Mouse (Mus musculus) midbrain, embryonic 13.5 days (tissue): ENCODE results near the gene Bcl9. TPM values are rescaled to one million over a fixed set of nuclear protein-coding genes. Genes with fewer than 3 reads are reported as not detected.

Source experiments
- ATAC-seq: fragments of 200-750 bp; cut with Nextera tagmentation; 2 replicates; pipeline ENCODE4 v1.8.0; 2017; ENCODE audit warnings: mild to moderate bottlenecking, moderate TSS enrichment, moderate library complexity
- H3K27ac ChIP-seq: fragments of 300-500 bp; sonication (generic); 2 replicates; pipeline ENCODE4 v1.5.1; 2015; ENCODE audit warnings: inconsistent platforms, mild to moderate bottlenecking, moderate library complexity
- H3K27me3 ChIP-seq: fragments of 300-500 bp; sonication (generic); 2 replicates; pipeline ENCODE4 v1.6.1; 2015; ENCODE audit warnings: mild to moderate bottlenecking, inconsistent platforms
- H3K36me3 ChIP-seq: fragments of 300-500 bp; sonication (generic); 2 replicates; pipeline ENCODE4 v1.6.1; 2015; ENCODE audit warnings: mild to moderate bottlenecking, inconsistent platforms
- H3K4me1 ChIP-seq: fragments of 300-500 bp; sonication (generic); replicated peaks from 2 replicates; pipeline ENCODE4 v1.6.1; 2015; ENCODE audit warnings: inconsistent platforms
- H3K4me2 ChIP-seq: fragments of 300-500 bp; sonication (generic); replicated peaks from 2 replicates; pipeline ENCODE4 v1.6.1; 2015; ENCODE audit warnings: moderate library complexity, mild to moderate bottlenecking, inconsistent platforms
- H3K4me3 ChIP-seq: fragments of 300-500 bp; sonication (generic); replicated peaks from 2 replicates; pipeline ENCODE4 v1.5.1; 2015; ENCODE audit warnings: mild to moderate bottlenecking, inconsistent platforms
- H3K9ac ChIP-seq: fragments of 300-500 bp; sonication (generic); replicated peaks from 2 replicates; pipeline ENCODE4 v1.6.1; 2015; ENCODE audit warnings: mild to moderate bottlenecking, inconsistent platforms
- H3K9me3 ChIP-seq: fragments of 300-500 bp; sonication (generic); 2 replicates; pipeline ENCODE4 v1.6.1; 2016; ENCODE audit warnings: mild to moderate bottlenecking, inconsistent platforms
- WGBS: fragments of 180-500 bp; shearing (Covaris S2); methylation state at CpG from one replicate; pipeline ENCODE4 v1.1.7; 2015; 5-methylcytosine and 5-hydroxymethylcytosine counted together
- polyA plus RNA-seq: library from polyadenylated mRNA; unstranded; fragments of >200 nt; fragmentation: Nextera tagmentation; extraction: Ambion mirVana; gene quantifications from 2 replicates; pipeline ENCODE4 v1.2.1, GENCODE M21; 2015

The Bcl9 gene
- polyA plus RNA-seq, 1 experiment from 2014 or later, result 98.7 TPM

DNA sequence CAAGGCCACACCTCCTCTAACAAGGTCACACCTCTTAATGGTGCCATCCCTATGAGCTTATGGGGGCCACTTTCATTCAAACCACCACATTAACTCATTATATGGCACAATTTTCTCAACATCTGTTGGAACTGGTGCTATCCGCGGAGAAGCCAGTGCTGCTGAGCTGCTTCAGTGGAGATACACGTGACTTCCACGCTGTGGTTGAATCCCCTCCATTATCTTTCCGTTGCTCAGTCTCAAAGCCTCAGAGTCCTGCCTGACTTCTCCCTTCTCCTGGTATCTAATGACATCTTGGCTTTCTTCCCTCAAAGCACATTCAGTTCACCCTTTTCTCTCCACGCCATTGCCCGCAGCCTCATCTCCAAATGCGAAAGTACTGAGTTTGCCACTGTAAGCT lies 101.1 kb downstream of the Bcl9 start:
- peaks cover 16% of the 10 kb centered on the region for H3K4me1 ChIP-seq
- 88% methylated on average over 8 of the region's 8 CpGs for WGBS
- no peak overlapping the region for H3K4me2 ChIP-seq
- H3K9me3 ChIP-seq, result no peaks in the 10 kb centered on the region
- no peaks in the 10 kb centered on the region for H3K36me3 ChIP-seq
- no peak for ATAC-seq
- no peak overlapping the region for H3K4me3 ChIP-seq
- H3K9ac ChIP-seq, result no peak overlapping the region
- no peaks in the 10 kb centered on the region for H3K27me3 ChIP-seq
- no peak overlapping the region for H3K27ac ChIP-seq

DNA sequence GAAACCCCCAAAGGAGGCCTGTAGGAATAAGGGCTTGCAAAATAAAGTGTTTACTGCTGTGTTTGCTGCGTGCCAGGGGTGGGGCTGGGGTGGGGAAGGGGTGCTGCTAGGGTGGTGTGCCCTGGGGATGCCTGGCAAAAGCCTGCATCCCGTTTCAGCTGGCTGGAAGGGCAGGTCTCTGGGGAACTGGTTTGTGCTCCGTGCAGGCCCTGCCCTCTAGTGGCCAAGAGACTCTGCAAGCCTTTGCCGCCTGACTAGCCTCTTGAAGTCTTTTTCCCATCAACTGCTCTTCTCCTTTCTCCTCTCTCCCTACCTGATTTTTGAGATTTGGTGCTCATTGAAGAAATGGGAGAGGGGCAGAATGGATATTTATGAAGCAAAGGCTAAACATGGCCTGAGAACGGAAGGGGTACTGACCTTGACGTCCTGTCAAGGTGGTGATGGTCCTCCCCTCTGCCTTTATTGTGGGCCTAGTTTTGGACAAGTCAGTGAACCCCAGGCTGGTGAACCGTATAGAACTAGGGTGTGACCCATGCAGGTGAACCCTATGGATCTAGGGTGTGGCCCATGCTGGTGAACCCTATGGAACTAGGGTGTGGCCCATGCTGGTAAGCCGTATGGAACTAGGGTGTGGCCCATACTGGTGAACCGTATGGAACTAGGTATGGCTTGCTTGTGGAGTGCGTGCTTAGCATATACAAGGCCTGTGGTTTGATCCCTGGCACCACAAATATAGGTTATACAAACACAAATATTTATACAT lies 112.4 kb downstream of the Bcl9 start:
- whole genome bisulfite sequencing, result 43% methylated on average over 10 of the region's 10 CpGs
- Histone ChIP-seq H3K4me2 (no peak overlapping the region), H3K27me3 (no peaks in the 10 kb centered on the region), H3K9ac (no peak overlapping the region), H3K27ac (no peak overlapping the region), H3K36me3 (no peaks in the 10 kb centered on the region), H3K9me3 (no peaks in the 10 kb centered on the region), H3K4me3 (no peak overlapping the region), H3K4me1 (peaks cover 5% of the 10 kb centered on the region; the same call in 1 of the 2 replicates)
- ATAC-seq, result peak; percentile 44; the same call in 1 of the 2 replicates

DNA sequence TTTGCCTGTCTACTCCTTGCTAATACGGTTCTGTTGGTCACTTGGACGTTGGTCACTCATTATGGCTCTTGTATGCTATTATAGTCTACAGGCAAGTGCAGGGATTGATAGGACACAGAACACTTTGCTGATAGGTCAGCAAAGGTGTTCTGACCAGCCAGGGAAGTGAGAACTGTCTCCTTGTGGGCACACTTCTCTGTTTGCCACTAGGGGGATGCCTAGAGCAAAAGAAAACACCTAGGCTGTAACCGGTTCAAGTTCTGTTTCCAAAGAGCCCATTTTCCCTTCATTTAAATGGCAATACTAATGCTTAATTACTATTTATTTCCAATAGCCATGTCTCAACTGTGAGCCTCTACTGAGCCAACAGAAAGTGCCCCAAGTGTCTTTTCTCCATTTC lies 113.9 kb downstream of the Bcl9 start:
- no peak overlapping the region for H3K27ac ChIP-seq
- H3K4me2 ChIP-seq, result no peak overlapping the region
- no peaks in the 10 kb centered on the region for H3K9me3 ChIP-seq
- no peak overlapping the region for H3K9ac ChIP-seq
- no peaks in the 10 kb centered on the region for H3K36me3 ChIP-seq
- peaks cover 10% of the 10 kb centered on the region; the same call in 1 of the 2 replicates for H3K4me1 ChIP-seq
- H3K27me3 ChIP-seq, result no peaks in the 10 kb centered on the region
- H3K4me3 ChIP-seq, result no peak overlapping the region
- no peak for ATAC-seq
- 51% methylated on average over 3 of the region's 3 CpGs for WGBS

DNA sequence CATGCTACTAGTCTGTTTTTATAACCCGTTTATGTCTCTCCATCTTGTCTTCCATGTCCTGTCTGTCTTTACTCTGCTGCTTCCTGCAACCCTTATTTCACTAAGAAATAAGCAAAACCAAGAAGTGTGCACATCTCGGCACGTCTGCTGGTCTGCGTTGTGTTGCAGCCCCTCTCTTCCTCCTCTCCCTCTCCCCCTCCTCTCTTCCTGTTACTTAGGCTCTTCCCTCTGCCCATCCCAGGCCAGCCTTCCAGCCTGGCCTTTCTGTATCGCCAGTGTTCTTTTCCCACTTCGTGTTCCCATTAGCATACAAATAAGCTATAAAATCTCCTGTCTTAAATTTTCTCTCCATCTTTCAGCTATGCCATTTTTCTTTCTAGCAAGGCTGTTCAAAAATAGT lies 117.2 kb downstream of the Bcl9 start:
- no peak for ATAC-seq
- 49% methylated on average over 6 of the region's 6 CpGs for WGBS

DNA sequence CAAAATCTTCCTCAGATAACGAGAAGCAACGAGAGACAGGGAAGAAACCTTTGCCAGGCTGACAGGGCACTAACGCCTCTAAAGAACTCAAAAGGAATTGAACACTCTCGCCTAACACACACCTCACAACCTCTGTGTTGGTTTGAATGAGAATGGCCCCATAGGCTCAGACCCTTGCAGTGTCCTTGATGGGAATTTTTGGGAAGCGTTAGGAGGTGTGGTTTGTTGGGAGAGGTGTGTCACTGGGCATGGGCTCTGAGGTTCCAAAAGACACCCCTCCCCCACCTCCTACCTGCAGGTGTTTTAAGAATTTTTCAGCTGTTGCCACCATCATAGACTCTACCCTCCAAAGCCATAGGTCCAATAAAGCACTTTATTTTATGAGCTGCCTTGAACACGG lies 118.8 kb downstream of the Bcl9 start:
- H3K36me3 ChIP-seq, result no peaks in the 10 kb centered on the region
- no peak overlapping the region for H3K27ac ChIP-seq
- H3K9me3 ChIP-seq, result no peaks in the 10 kb centered on the region
- ATAC-seq, result no peak
- peaks cover 7% of the 10 kb centered on the region; the same call in 1 of the 2 replicates for H3K4me1 ChIP-seq
- no peak overlapping the region for H3K4me3 ChIP-seq
- H3K4me2 ChIP-seq, result no peak overlapping the region
- 84% methylated on average over 6 of the region's 6 CpGs for WGBS
- no peaks in the 10 kb centered on the region for H3K27me3 ChIP-seq
- H3K9ac ChIP-seq, result no peak overlapping the region

More for the DNA sequence above, 117.2 kb downstream of the Bcl9 start:
- Histone ChIP-seq H3K4me3 (no peak overlapping the region), H3K9ac (0 out of 2 replicates have a peak overlapping the region, but pooled peaks have one; percentile 8), H3K4me2 (no peak overlapping the region), H3K27me3 (no peaks in the 10 kb centered on the region), H3K36me3 (no peaks in the 10 kb centered on the region), H3K27ac (peak overlapping the region; percentile 41; the same call in 1 of the 2 replicates), H3K4me1 (peaks cover 10% of the 10 kb centered on the region; the same call in 1 of the 2 replicates), H3K9me3 (no peaks in the 10 kb centered on the region)

DNA sequence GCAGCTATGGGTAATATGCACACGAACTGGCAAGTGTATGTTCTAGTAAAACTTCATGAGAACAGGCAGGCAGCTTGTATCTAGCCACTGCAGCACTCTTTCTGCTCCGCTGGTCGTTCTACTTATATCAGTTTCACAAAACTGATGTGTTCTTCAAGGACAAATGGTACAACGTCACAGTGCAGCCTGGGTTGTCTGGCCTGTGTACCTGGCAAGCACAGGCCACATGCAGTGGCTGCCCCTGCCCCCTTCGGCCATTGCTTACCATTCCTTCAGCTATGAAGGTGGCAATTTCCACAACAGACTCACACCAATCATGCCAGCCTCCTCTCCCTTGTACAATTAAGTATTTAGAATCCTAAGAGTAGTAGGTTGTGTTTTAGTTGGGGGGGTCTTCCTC lies 125.1 kb downstream of the Bcl9 start:
- H3K27ac ChIP-seq, result no peak overlapping the region
- no peaks in the 10 kb centered on the region for H3K9me3 ChIP-seq
- H3K4me2 ChIP-seq, result no peak overlapping the region
- H3K4me3 ChIP-seq, result no peak overlapping the region
- 83% methylated on average over 5 of the region's 5 CpGs for WGBS
- no peaks in the 10 kb centered on the region for H3K4me1 ChIP-seq
- no peak for ATAC-seq
- H3K27me3 ChIP-seq, result no peaks in the 10 kb centered on the region
- H3K36me3 ChIP-seq, result no peaks in the 10 kb centered on the region
- no peak overlapping the region for H3K9ac ChIP-seq

DNA sequence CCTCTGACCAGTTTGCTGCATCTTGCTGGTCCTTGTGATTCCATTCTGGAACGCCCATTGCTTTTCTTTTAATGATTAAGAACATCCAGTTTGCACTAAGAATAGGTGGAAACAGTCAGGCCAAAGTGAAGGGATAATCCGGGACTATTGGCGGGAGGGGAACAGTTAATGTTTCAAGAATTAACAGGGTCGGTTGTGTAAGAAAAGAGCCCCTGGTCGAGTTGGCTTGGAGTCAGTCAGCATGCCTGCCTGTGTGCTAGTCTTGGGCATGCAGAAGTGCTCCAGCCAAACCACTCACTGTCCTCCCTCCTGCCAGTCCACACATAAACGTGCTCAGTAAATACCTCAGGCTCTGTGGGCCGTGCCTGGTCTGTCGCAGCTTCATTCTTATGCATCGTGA lies 125.5 kb downstream of the Bcl9 start:
- WGBS, result 74% methylated on average over 9 of the region's 9 CpGs
- no peak overlapping the region for H3K4me3 ChIP-seq
- no peak overlapping the region for H3K27ac ChIP-seq
- H3K9ac ChIP-seq, result no peak overlapping the region
- H3K9me3 ChIP-seq, result no peaks in the 10 kb centered on the region
- H3K27me3 ChIP-seq, result no peaks in the 10 kb centered on the region
- H3K36me3 ChIP-seq, result no peaks in the 10 kb centered on the region
- no peaks in the 10 kb centered on the region for H3K4me1 ChIP-seq
- no peak overlapping the region for H3K4me2 ChIP-seq
- ATAC-seq, result no peak

DNA sequence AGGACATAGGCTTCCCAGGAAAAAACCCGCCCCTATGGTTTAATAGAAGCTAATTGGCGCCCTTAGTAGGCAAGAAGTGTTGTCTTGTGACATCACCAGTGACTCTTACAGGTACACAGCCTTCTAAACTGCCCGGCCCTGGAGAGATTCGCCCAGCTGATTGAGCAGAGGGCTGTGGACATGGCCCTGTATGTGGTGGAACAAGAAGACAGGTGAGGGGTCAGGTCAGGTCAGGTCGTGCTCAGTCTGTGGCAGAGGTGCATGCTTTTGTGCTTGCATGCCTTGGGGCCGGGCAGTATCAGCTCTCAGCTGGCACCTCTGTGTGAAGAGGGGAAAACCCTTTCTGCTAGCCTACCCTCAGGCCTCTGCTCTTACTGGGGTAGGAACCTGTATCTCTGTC lies 126.2 kb downstream of the Bcl9 start:
- H3K9ac ChIP-seq, result no peak overlapping the region
- no peak overlapping the region for H3K4me3 ChIP-seq
- no peaks in the 10 kb centered on the region for H3K4me1 ChIP-seq
- no peak overlapping the region for H3K27ac ChIP-seq
- H3K9me3 ChIP-seq, result no peaks in the 10 kb centered on the region
- H3K27me3 ChIP-seq, result no peaks in the 10 kb centered on the region
- no peaks in the 10 kb centered on the region for H3K36me3 ChIP-seq
- no peak for ATAC-seq
- H3K4me2 ChIP-seq, result no peak overlapping the region
- WGBS, result 83% methylated on average over 6 of the region's 6 CpGs

DNA sequence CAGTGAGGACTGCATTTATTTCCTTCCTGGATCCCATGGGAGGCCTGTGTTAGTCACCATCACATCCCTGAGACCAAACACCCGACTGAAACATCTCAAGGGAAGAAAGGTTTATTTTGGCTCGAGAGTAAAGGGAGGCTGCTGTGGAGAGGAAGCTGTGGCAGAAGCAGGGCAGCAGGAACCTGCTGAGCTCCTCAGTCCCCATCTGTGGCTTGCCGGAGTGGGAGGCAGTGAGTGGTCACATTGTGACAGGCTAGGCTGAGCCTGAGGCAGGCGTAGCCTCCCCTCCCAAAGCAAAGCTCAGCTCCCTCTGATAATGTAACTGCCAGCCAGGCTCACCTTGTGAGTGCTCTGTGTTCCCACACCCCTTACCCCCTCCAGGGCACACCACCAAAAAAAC lies 130.6 kb downstream of the Bcl9 start:
- no peaks in the 10 kb centered on the region for H3K9me3 ChIP-seq
- H3K36me3 ChIP-seq, result no peaks in the 10 kb centered on the region
- H3K9ac ChIP-seq, result no peak overlapping the region
- no peak for ATAC-seq
- H3K27ac ChIP-seq, result no peak overlapping the region
- no peak overlapping the region for H3K4me2 ChIP-seq
- H3K27me3 ChIP-seq, result no peaks in the 10 kb centered on the region
- H3K4me1 ChIP-seq, result no peaks in the 10 kb centered on the region
- 88% methylated on average over 4 of the region's 4 CpGs for WGBS
- H3K4me3 ChIP-seq, result no peak overlapping the region

DNA sequence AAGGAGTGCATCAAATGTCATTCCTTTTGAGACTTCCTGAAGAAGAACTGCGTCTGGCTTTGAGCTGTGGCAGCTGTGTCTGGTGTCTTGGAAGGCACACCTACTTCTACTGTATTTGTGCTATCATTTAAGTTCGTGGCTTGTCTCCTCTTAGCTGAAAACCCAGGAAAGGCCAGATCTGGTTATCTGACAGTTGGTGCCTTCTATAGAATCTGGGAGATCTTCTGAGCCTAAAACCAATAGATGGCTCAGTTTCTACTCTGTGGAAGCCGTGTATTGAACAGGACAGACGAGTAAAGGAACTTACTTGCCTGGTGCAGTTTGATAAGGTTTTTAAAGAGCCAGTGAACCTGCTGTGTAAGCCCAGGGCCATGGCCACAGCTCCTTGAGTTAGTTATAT lies 133.2 kb downstream of the Bcl9 start:
- no peak for ATAC-seq
- 89% methylated on average over 4 of the region's 4 CpGs for WGBS
- no peak overlapping the region for H3K4me2 ChIP-seq
- H3K36me3 ChIP-seq, result no peaks in the 10 kb centered on the region
- peaks cover 14% of the 10 kb centered on the region for H3K4me1 ChIP-seq
- no peak overlapping the region for H3K27ac ChIP-seq
- no peak overlapping the region for H3K4me3 ChIP-seq
- H3K27me3 ChIP-seq, result no peaks in the 10 kb centered on the region
- H3K9me3 ChIP-seq, result no peaks in the 10 kb centered on the region
- H3K9ac ChIP-seq, result no peak overlapping the region

DNA sequence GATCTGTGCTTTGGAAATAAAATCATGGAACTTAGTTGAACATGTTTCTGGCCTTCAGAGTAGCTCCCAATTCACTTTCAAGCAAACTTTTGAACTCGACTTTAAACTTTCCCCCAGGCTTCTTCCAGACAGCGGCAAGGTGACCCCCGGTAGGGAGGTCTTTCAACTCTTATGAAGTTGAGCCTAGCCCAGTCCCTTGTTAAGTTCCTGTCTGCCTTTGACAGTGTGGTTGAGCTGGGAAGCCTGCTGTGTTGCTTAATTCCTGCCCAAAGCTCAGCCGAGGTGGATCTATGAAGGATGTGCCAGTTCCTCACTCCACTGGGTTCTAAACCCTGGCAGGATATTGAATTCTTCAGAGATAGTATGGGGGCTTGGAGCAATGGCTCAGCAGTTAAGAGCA lies 135.9 kb downstream of the Bcl9 start:
- 58% methylated on average over 4 of the region's 4 CpGs for WGBS
- no peak overlapping the region for H3K9ac ChIP-seq
- H3K27ac ChIP-seq, result no peak overlapping the region
- no peak overlapping the region for H3K4me2 ChIP-seq
- H3K27me3 ChIP-seq, result no peaks in the 10 kb centered on the region
- H3K9me3 ChIP-seq, result no peaks in the 10 kb centered on the region
- H3K4me1 ChIP-seq, result peaks cover 19% of the 10 kb centered on the region
- ATAC-seq, result no peak
- H3K36me3 ChIP-seq, result no peaks in the 10 kb centered on the region
- H3K4me3 ChIP-seq, result no peak overlapping the region

DNA sequence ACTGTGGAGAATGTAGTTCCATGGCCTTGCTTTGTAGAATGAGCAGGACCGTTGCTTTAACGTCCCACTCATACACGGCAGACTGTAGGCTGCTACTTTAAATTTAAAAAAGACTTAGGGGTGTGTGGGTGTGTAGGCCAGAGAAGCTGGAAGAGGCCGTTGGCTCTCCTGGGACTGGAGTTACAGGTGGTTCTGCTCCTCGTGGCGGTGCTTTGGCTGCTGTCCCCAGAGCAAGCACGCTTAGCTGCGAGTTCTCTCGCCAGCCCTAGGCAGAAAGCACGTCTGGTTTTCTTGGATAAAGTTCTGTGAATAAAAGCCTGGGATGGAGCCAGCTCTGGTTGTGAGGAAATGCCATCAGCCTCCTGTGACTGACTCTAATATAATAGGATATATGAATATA lies 136.8 kb downstream of the Bcl9 start:
- no peaks in the 10 kb centered on the region for H3K36me3 ChIP-seq
- ATAC-seq, result no peak
- 69% methylated on average over 10 of the region's 10 CpGs for WGBS
- no peak overlapping the region for H3K4me3 ChIP-seq
- H3K9me3 ChIP-seq, result no peaks in the 10 kb centered on the region
- no peak overlapping the region for H3K9ac ChIP-seq
- no peaks in the 10 kb centered on the region for H3K27me3 ChIP-seq
- H3K4me2 ChIP-seq, result no peak overlapping the region
- no peak overlapping the region for H3K27ac ChIP-seq
- peaks cover 19% of the 10 kb centered on the region for H3K4me1 ChIP-seq

DNA sequence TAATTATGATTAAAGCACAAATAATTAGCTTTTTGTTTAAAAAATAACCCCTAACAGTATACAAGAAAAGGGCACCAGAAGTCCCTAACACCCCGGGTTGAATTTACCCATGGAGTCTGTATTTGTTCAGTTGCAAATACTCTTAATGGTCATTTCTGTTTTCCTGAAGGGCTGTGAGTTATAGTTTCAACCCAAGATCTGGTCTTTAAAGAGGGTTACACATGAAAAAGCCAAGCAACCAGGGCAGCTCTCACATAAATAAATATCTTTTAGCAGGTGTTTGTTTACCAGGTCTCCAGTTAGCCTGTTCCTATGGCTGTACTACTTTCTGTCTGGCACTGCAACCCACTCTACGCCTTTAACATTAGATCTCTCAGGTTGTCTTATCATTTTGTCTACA lies 137.7 kb downstream of the Bcl9 start:
- Histone ChIP-seq H3K27me3 (no peaks in the 10 kb centered on the region), H3K36me3 (no peaks in the 10 kb centered on the region), H3K27ac (no peak overlapping the region), H3K4me3 (peak overlapping the region; percentile 70; the same call in 1 of the 2 replicates), H3K9ac (no peak overlapping the region), H3K9me3 (no peaks in the 10 kb centered on the region), H3K4me1 (peaks cover 19% of the 10 kb centered on the region), H3K4me2 (peak overlapping the region; percentile 91)
- 82% methylated on average over 2 of the region's 2 CpGs for WGBS
- ATAC-seq, result no peak
